Mouse (Mus musculus) bone marrow, adult 2 months (tissue): Measurements from ENCODE around the gene Liph.

ENCODE experiments used
- CTCF ChIP-seq: fragments of 200-500 bp; IDR thresholded peaks from 2 replicates; pipeline ENCODE4 v1.5.1; 2011; ENCODE audit warnings: low read length, control low read depth; ENCODE audit not compliant: control insufficient read depth, insufficient read depth
- POLR2A ChIP-seq: fragments of 200-500 bp; IDR thresholded peaks from 2 replicates; pipeline ENCODE4 v1.6.1; 2011; ENCODE audit warnings: low read depth, mild to moderate bottlenecking, control low read depth, low read length, borderline replicate concordance; ENCODE audit not compliant: control insufficient read depth

GRCm38 (mm10) chr16:21913347-21913746 is 82.1 kb downstream of the Liph start:
- TF ChIP-seq CTCF (no peak), POLR2A (no peak)
